In the genomic region with DNA sequence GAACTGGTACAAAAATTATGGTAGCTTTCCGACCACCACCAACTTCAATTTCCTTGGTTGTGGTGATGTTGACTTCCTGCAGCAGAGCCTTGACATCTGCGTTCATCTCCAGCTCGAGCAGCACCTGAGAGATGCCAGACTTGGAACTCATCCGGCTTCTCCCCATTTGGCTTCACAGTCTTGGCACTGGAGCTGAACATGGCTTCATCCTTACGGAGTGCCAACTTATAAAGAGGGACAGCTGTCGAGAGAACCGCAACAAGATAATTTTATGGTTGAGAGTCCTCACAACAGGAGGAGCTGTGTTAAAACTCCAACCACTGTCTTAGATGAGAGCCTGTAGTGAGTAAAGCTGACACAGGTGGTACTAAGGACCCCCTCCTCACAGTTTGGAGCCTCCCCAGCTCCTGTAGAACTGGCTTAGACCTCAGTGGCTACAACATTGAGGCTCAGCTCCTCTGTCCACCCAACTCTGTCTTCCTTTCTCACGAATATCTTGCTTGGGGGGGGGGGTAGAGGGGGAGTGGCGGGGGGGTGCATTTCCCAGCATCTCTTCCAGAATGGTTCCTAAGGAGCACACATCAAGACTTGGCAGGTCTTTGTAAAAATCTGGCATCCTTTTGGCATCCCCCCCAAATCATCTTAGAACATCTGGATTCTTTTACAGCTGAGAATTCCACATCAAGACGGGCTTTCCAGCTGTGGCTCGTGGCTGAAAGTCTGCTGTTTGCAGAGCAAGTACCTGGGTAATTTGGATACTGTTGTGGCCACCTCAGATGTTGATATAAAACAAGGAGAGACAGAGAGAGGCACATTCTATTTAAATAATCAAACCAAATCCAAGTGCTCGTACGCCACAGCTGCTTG, we compare ENCODE assay signal across 8 mouse cellular contexts. TPM values are rescaled to one million over a fixed set of nuclear protein-coding genes. Genes with fewer than 3 reads are reported as not detected.
A peak's percentile ranks its signal among the peaks of the same experiment; 100 is the strongest.
DNase-seq lines count a peak whose midpoint lies in the region; ATAC-seq and TF ChIP-seq lines count a peak whose summit lies in the region.
"Not testable (repeated sequence)": the region's sequence is repeated elsewhere in the genome, so short reads cannot be mapped to it uniquely, and the experiment has no call there.

No protein-coding gene starts in this region.

- not testable (repeated sequence) for H3K9ac ChIP-seq in forebrain, postnatal 0 days; heart, embryonic 16.5 days (ENCODE audit: low read length); kidney, embryonic 16.5 days (replicated peaks; ENCODE audit: low read length); limb, embryonic 13.5 days; midbrain, embryonic 13.5 days (replicated peaks)

- H3K27me3 ChIP-seq in forebrain, postnatal 0 days (ENCODE audit: insufficient read depth, low read length); heart, embryonic 16.5 days (ENCODE audit: control insufficient read depth, insufficient read depth, low read length); kidney, embryonic 16.5 days (ENCODE audit: insufficient read depth, low read length); limb, embryonic 13.5 days; midbrain, embryonic 13.5 days: not testable (repeated sequence)

- not testable (repeated sequence) for H3K4me1 ChIP-seq in forebrain, postnatal 0 days (ENCODE audit: insufficient read depth); heart, embryonic 16.5 days (ENCODE audit: control insufficient read depth, insufficient read depth, low read length); kidney, embryonic 16.5 days (ENCODE audit: insufficient read depth, low read length); limb, embryonic 13.5 days; midbrain, embryonic 13.5 days (replicated peaks)

- H3K36me3 ChIP-seq in forebrain, postnatal 0 days (ENCODE audit: insufficient read depth); heart, embryonic 16.5 days (ENCODE audit: control insufficient read depth, insufficient read depth); kidney, embryonic 16.5 days (ENCODE audit: insufficient read depth, low read length); limb, embryonic 13.5 days; midbrain, embryonic 13.5 days: not testable (repeated sequence)

- peak; percentile 4 for DNase-seq in 3T3-L1 (ENCODE audit: low read depth, low spot score)
- DNase-seq in cerebellum, adult 8-10 months: peak; percentile 50
- DNase-seq in forebrain, postnatal 0 days: not testable (repeated sequence)
- DNase-seq in spleen, postnatal 10 days (ENCODE audit: low spot score in 2 of 2): peak; percentile 51 to 59

- H3K27ac ChIP-seq in forebrain, postnatal 0 days (ENCODE audit: low read depth, low read length); heart, embryonic 16.5 days (ENCODE audit: low read length); kidney, embryonic 16.5 days (ENCODE audit: low read length); limb, embryonic 13.5 days; midbrain, embryonic 13.5 days: not testable (repeated sequence)

- peak; percentile 69 for ATAC-seq in forebrain, postnatal 0 days
- ATAC-seq in heart, embryonic 16.5 days (replicated peaks; ENCODE audit: extremely low read depth, insufficient read depth, low FRiP score): peak; percentile 67; the same call in 1 of the 2 replicates
- peak; percentile 85 for ATAC-seq in kidney, embryonic 16.5 days (ENCODE audit: low FRiP score, low TSS enrichment)
- peak; percentile 87 for ATAC-seq in limb, embryonic 13.5 days (ENCODE audit: low FRiP score, low read depth)
- ATAC-seq in midbrain, embryonic 13.5 days: peak; percentile 80; the same call in 1 of the 2 replicates

- not testable (repeated sequence) for H3K4me3 ChIP-seq in forebrain, postnatal 0 days (ENCODE audit: low read depth, low read length); heart, embryonic 16.5 days (ENCODE audit: low read length); kidney, embryonic 16.5 days (ENCODE audit: low read length); limb, embryonic 13.5 days; midbrain, embryonic 13.5 days (replicated peaks)

- 81% methylated on average over 9 of the region's 13 CpGs for WGBS in forebrain, postnatal 0 days
- 81% methylated on average over 9 of the region's 13 CpGs for WGBS in heart, embryonic 16.5 days
- WGBS in kidney, embryonic 16.5 days: 77% methylated on average over 8 of the region's 13 CpGs
- WGBS in limb, embryonic 13.5 days: 71% methylated on average over 11 of the region's 13 CpGs
- WGBS in midbrain, embryonic 13.5 days: 84% methylated on average over 10 of the region's 13 CpGs

- not testable (repeated sequence) for H3K4me2 ChIP-seq in forebrain, postnatal 0 days (ENCODE audit: low read depth); heart, embryonic 16.5 days (ENCODE audit: low read depth, low read length); kidney, embryonic 16.5 days (replicated peaks; ENCODE audit: low read depth, low read length); limb, embryonic 13.5 days (replicated peaks); midbrain, embryonic 13.5 days (replicated peaks)

- H3K9me3 ChIP-seq in forebrain, postnatal 0 days (ENCODE audit: low read length); heart, embryonic 16.5 days (replicated peaks; ENCODE audit: control insufficient read depth, low read length); kidney, embryonic 16.5 days (ENCODE audit: low read length); limb, embryonic 13.5 days; midbrain, embryonic 13.5 days: not testable (repeated sequence)

- not testable (repeated sequence) for TF ChIP-seq CTCF in forebrain, postnatal 0 days (IDR thresholded peaks at IDR 0.05; ENCODE audit: low read depth)

RNA-seq across cellular contexts. Expression of gene Gm21119, which starts 17.6 kb away (rescaled TPM):
- total RNA-seq in forebrain, postnatal 0 days (2014; rRNA removed): 0.23 and 0.67 TPM in 2 replicates
- 0.06 TPM in 1 of 2 replicates, not detected in the other for polyA plus RNA-seq in forebrain, postnatal 0 days (2015; fragmentation: Nextera tagmentation; extraction: Ambion mirVana)
- polyA plus RNA-seq in heart, embryonic 16.5 days (2015; fragmentation: Nextera tagmentation; extraction: Ambion mirVana): 0.21 and 0.22 TPM in 2 replicates
- polyA plus RNA-seq in kidney, embryonic 16.5 days (2015; fragmentation: Nextera tagmentation; extraction: Ambion mirVana): not detected in 2 replicates
- polyA plus RNA-seq in limb, embryonic 13.5 days (2015; fragmentation: Nextera tagmentation; extraction: Ambion mirVana): 0.10 and 0.20 TPM in 2 replicates
- not detected in 2 replicates for polyA plus RNA-seq in midbrain, embryonic 13.5 days (2015; fragmentation: Nextera tagmentation; extraction: Ambion mirVana)
